Mouse (Mus musculus): ENCODE results near the gene Nav2.

- TF ChIP-seq POLR2AphosphoS5 (IDR thresholded peaks at IDR 0.05; ENCODE audit: insufficient replicate concordance, low read depth, low read length) (no peak), CTCF (IDR thresholded peaks at IDR 0.05; ENCODE audit: low read depth, low read length) (no peak), TAL1 (conservative IDR thresholded peaks at IDR 0.05; ENCODE audit: low read depth, low read length) (no peak)
Observed at GRCm38 (mm10) chr7:49577096-49577495, 668.6 kb downstream of the Nav2 start.
